23 mouse cellular contexts compared by ENCODE assay signal in genomic region chr3:121637792-121638191, GRCm38 (mm10). TPM values are rescaled to one million over a fixed set of nuclear protein-coding genes. Genes with fewer than 3 reads are reported as not detected.
"Had no signal": no experiment of that assay in that cellular context is flagged by ENCODE, and none has a peak within 500 bp of the region (broad histone marks: within the 10 kb centered on the region; RNA-seq: fewer than 3 reads in every experiment).

No protein-coding gene starts in this region.

- H3K9me3 ChIP-seq: limb, embryonic 10.5 days; liver, embryonic 15.5 days; midbrain, embryonic 13.5 days; neural tube, embryonic 12.5 days; stomach, embryonic 15.5 days had no signal

- H3K27ac ChIP-seq: hindbrain, postnatal 0 days; limb, embryonic 10.5 days; liver, embryonic 15.5 days; midbrain, embryonic 13.5 days; neural tube, embryonic 12.5 days had no signal

- H3K27me3 ChIP-seq: liver, embryonic 15.5 days; midbrain, embryonic 13.5 days; neural tube, embryonic 12.5 days; stomach, embryonic 15.5 days had no signal

- H3K36me3 ChIP-seq: limb, embryonic 10.5 days; liver, embryonic 15.5 days; midbrain, embryonic 13.5 days; neural tube, embryonic 12.5 days; stomach, embryonic 15.5 days had no signal

- H3K9ac ChIP-seq: liver, embryonic 15.5 days; midbrain, embryonic 13.5 days; neural tube, embryonic 12.5 days; stomach, embryonic 15.5 days had no signal

- ATAC-seq: hindbrain, postnatal 0 days; lung, postnatal 0 days; midbrain, embryonic 13.5 days had no signal

- H3K4me2 ChIP-seq: liver, embryonic 11.5 days; liver, embryonic 15.5 days; midbrain, embryonic 13.5 days; neural tube, embryonic 12.5 days; stomach, embryonic 15.5 days had no signal

- DNase-seq: kidney, postnatal 10 days; lung, adult 2 months; lung, postnatal 4 days; right cerebral cortex, postnatal 14 days; thymus, postnatal 36 days had no signal

- H3K4me1 ChIP-seq: liver, embryonic 15.5 days; midbrain, embryonic 13.5 days; neural tube, embryonic 12.5 days had no signal

- H3K4me3 ChIP-seq: limb, embryonic 10.5 days; liver, embryonic 15.5 days; midbrain, embryonic 13.5 days; neural tube, embryonic 12.5 days; stomach, embryonic 15.5 days had no signal

RNA-seq across cellular contexts. Expression of gene 4930432M17Rik, which starts 32.8 kb away (rescaled TPM):
- total RNA-seq: hindbrain, postnatal 0 days; layer of hippocampus, adult 8-10 months; layer of hippocampus, postnatal 14 days; left cerebral cortex, adult 18-20 months; left cerebral cortex, postnatal 14 days; megakaryocyte-erythroid progenitor cell, adult 5-6 weeks had no signal
- polyA plus RNA-seq: hindbrain, postnatal 0 days; intestine, embryonic 14.5 days; large intestine, adult 2 months; limb, embryonic 10.5 days; limb, embryonic 14.5 days; liver, embryonic 11.5 days; liver, embryonic 15.5 days; lung, adult 2 months; lung, postnatal 0 days; midbrain, embryonic 13.5 days; neural tube, embryonic 12.5 days; spleen, adult 2 months; stomach, embryonic 15.5 days; thymus, postnatal 0 days had no signal
